Mouse (Mus musculus) MEL (cell line): ENCODE results near the gene Grip1. TPM values are rescaled to one million over a fixed set of nuclear protein-coding genes. Genes with fewer than 3 reads are reported as not detected.

Source experiments
- DNase-seq: peaks from one replicate; pipeline ENCODE4 v3.0.0; 2011; ENCODE audit warnings: low read depth, low spot score
- H3K27ac ChIP-seq: 2 replicates; pipeline ENCODE4 v1.5.1; 2012; ENCODE audit warnings: low read depth, mild to moderate bottlenecking, control low read depth, low read length, moderate library complexity; ENCODE audit not compliant: control insufficient read depth
- H3K27me3 ChIP-seq, 2 experiments: fragments of 150-350 bp in 1 of 2; sonication (generic) in 1 of 2; 2 replicates each; pipeline ENCODE4 v1.6.1; 2012; ENCODE audit warnings: low read length in 2 of 2, mild to moderate bottlenecking in 2 of 2, improper control_type of control experiment in 1 of 2, moderate library complexity in 1 of 2; ENCODE audit not compliant: insufficient read depth in 2 of 2, control insufficient read depth in 1 of 2
- H3K36me3 ChIP-seq, 2 experiments: 2 replicates each; pipeline ENCODE4 v1.6.1; 2012 to 2014; ENCODE audit warnings: low read length in 2 of 2, improper control_type of control experiment in 1 of 2, inconsistent platforms in 1 of 2, mild to moderate bottlenecking in 1 of 2; ENCODE audit not compliant: insufficient read depth in 2 of 2, control insufficient read depth in 1 of 2
- H3K4me1 ChIP-seq, 2 experiments: fragments of 150-350 bp in 1 of 2; sonication (generic) in 1 of 2; 2 replicates each; pipeline ENCODE4 v1.6.1; 2012; ENCODE audit warnings: low read length in 2 of 2, improper control_type of control experiment in 1 of 2, mild to moderate bottlenecking in 1 of 2; ENCODE audit not compliant: insufficient read depth in 2 of 2, control insufficient read depth in 1 of 2
- H3K4me3 ChIP-seq, 2 experiments: fragments of 150-350 bp in 1 of 2; sonication (generic) in 1 of 2; 2 replicates each; pipeline ENCODE4 v1.5.1; 2012; ENCODE audit warnings: low read depth in 2 of 2, low read length in 2 of 2, mild to moderate bottlenecking in 2 of 2, moderate library complexity in 2 of 2, control low read depth in 1 of 2, improper control_type of control experiment in 1 of 2; ENCODE audit not compliant: control insufficient read depth in 1 of 2, insufficient read depth in 1 of 2
- H3K79me2 ChIP-seq: 2 replicates; pipeline ENCODE4 v1.6.1; 2012; ENCODE audit warnings: mild to moderate bottlenecking, low read length, moderate library complexity; ENCODE audit not compliant: control insufficient read depth, poor library complexity, insufficient read depth
- H3K9ac ChIP-seq: 2 replicates; pipeline ENCODE4 v1.6.1; 2012; ENCODE audit warnings: low read depth, mild to moderate bottlenecking, control low read depth, low read length, moderate library complexity; ENCODE audit not compliant: control insufficient read depth, poor library complexity, severe bottlenecking
- H3K9me3 ChIP-seq: fragments of 150-350 bp; sonication (generic); replicated peaks from 2 replicates; pipeline ENCODE4 v1.6.1; 2012; ENCODE audit warnings: mild to moderate bottlenecking, low read length, improper control_type of control experiment, moderate library complexity; ENCODE audit not compliant: insufficient read depth
- CHD2 ChIP-seq: IDR thresholded peaks from 2 replicates; pipeline ENCODE4 v1.6.1; 2011; ENCODE audit warnings: low read length, improper control_type of control experiment
- CTCF ChIP-seq, 3 experiments: IDR thresholded peaks in 2 of 3; conservative IDR thresholded peaks in 1 of 3; 2 replicates each; pipeline ENCODE4 v1.5.1; 2011 to 2012; ENCODE audit warnings: low read length in 3 of 3, low read depth in 2 of 3, mild to moderate bottlenecking in 2 of 3, improper control_type of control experiment in 1 of 3, inconsistent platforms in 1 of 3, mixed read lengths in 1 of 3, moderate library complexity in 1 of 3; ENCODE audit not compliant: control insufficient read depth in 1 of 3, insufficient read depth in 1 of 3, poor library complexity in 1 of 3, severe bottlenecking in 1 of 3
- ETS1 ChIP-seq: IDR thresholded peaks from 2 replicates; pipeline ENCODE4 v1.6.1; 2012; ENCODE audit warnings: low read depth, mild to moderate bottlenecking, inconsistent platforms, low read length, improper control_type of control experiment, moderate library complexity
- GABPA ChIP-seq: IDR thresholded peaks from 2 replicates; pipeline ENCODE4 v1.6.1; 2012; ENCODE audit warnings: low read depth, mild to moderate bottlenecking, inconsistent platforms, low read length, improper control_type of control experiment, moderate library complexity
- HCFC1 ChIP-seq: IDR thresholded peaks from 2 replicates; pipeline ENCODE4 v1.6.1; 2012; ENCODE audit warnings: low read depth, mild to moderate bottlenecking, inconsistent platforms, low read length, improper control_type of control experiment, moderate library complexity
- JUND ChIP-seq: IDR thresholded peaks from 2 replicates; pipeline ENCODE4 v1.6.1; 2011; ENCODE audit warnings: low read depth, mild to moderate bottlenecking, improper control_type of control experiment, low read length
- KAT2A ChIP-seq: conservative IDR thresholded peaks from 2 replicates; pipeline ENCODE4 v1.6.1; 2012; ENCODE audit warnings: low read depth, low read length, improper control_type of control experiment, inconsistent platforms
- MEF2A ChIP-seq: IDR thresholded peaks from 2 replicates; pipeline ENCODE4 v1.6.1; 2014; ENCODE audit warnings: low read depth, mild to moderate bottlenecking, inconsistent platforms, low read length, improper control_type of control experiment; ENCODE audit not compliant: poor library complexity, insufficient replicate concordance, severe bottlenecking; ENCODE audit errors: extremely low read depth
- MYC ChIP-seq: IDR thresholded peaks from 2 replicates; pipeline ENCODE4 v1.6.1; 2011; ENCODE audit warnings: low read depth, mild to moderate bottlenecking, low read length, improper control_type of control experiment, moderate library complexity
- NELFE ChIP-seq: IDR thresholded peaks from 2 replicates; pipeline ENCODE4 v1.6.1; 2011; ENCODE audit warnings: low read depth, low read length, improper control_type of control experiment
- NRF1 ChIP-seq: IDR thresholded peaks from 2 replicates; pipeline ENCODE4 v1.6.1; 2014; ENCODE audit warnings: low read depth, mild to moderate bottlenecking, inconsistent platforms, low read length, improper control_type of control experiment, moderate library complexity; ENCODE audit not compliant: poor library complexity, insufficient read depth, severe bottlenecking
- POLR2AphosphoS2 ChIP-seq: IDR thresholded peaks from 2 replicates; pipeline ENCODE4 v1.6.1; 2011; ENCODE audit warnings: low read length, improper control_type of control experiment
- POLR2AphosphoS5 ChIP-seq: IDR thresholded peaks from 2 replicates; pipeline ENCODE4 v1.6.1; 2012; ENCODE audit warnings: low read depth, borderline replicate concordance, mild to moderate bottlenecking, inconsistent platforms, low read length, moderate library complexity, mixed read lengths
- RAD21 ChIP-seq: IDR thresholded peaks from 2 replicates; pipeline ENCODE4 v1.6.1; 2011; ENCODE audit warnings: mild to moderate bottlenecking, low read depth, low read length, improper control_type of control experiment
- RCOR1 ChIP-seq: IDR thresholded peaks from 2 replicates; pipeline ENCODE4 v1.6.1; 2012; ENCODE audit warnings: low read depth, mild to moderate bottlenecking, inconsistent platforms, low read length, improper control_type of control experiment
- SIN3A ChIP-seq: IDR thresholded peaks from 2 replicates; pipeline ENCODE4 v1.6.1; 2012; ENCODE audit warnings: low read length, improper control_type of control experiment, inconsistent platforms
- TAL1 ChIP-seq: IDR thresholded peaks from 2 replicates; pipeline ENCODE4 v1.6.1; 2012; ENCODE audit warnings: mild to moderate bottlenecking, inconsistent platforms, low read length, moderate library complexity, mixed read lengths
- TBP ChIP-seq: IDR thresholded peaks from 2 replicates; pipeline ENCODE4 v1.8.0; 2011; ENCODE audit warnings: low read depth, low read length, improper control_type of control experiment
- UBTF ChIP-seq: IDR thresholded peaks from 2 replicates; pipeline ENCODE4 v1.6.1; 2012; ENCODE audit warnings: low read depth, mild to moderate bottlenecking, inconsistent platforms, low read length, improper control_type of control experiment, moderate library complexity, borderline replicate concordance; ENCODE audit not compliant: insufficient read depth
- USF1 ChIP-seq: IDR thresholded peaks from 2 replicates; pipeline ENCODE4 v1.6.1; 2014; ENCODE audit warnings: low read depth, mild to moderate bottlenecking, inconsistent platforms, low read length, improper control_type of control experiment, moderate library complexity
- USF2 ChIP-seq, 2 experiments: IDR thresholded peaks; 2 replicates each; pipeline ENCODE4 v1.6.1; 2011 to 2012; ENCODE audit warnings: improper control_type of control experiment in 2 of 2, low read length in 2 of 2, borderline replicate concordance in 1 of 2, inconsistent platforms in 1 of 2, low read depth in 1 of 2, mild to moderate bottlenecking in 1 of 2; ENCODE audit not compliant: insufficient read depth in 1 of 2
- ZC3H11A ChIP-seq: IDR thresholded peaks from 2 replicates; pipeline ENCODE4 v1.6.1; 2012; ENCODE audit warnings: low read depth, mild to moderate bottlenecking, inconsistent platforms, low read length, improper control_type of control experiment
- ZNF384 ChIP-seq: IDR thresholded peaks from 2 replicates; pipeline ENCODE4 v1.6.1; 2012; ENCODE audit warnings: low read depth, mild to moderate bottlenecking, inconsistent platforms, low read length, improper control_type of control experiment
- polyA plus RNA-seq, 2 experiments: library from polyadenylated mRNA; stranded (reverse) in 1 of 2; unstranded in 1 of 2; fragments of >175 nt in 1 of 2; fragments of >200 nt in 1 of 2; gene quantifications; 2 replicates each; pipeline versions ENCODE4 v1.2.1 to v1.2.4; 2012; ENCODE audit warnings: low replicate concordance in 2 of 2, low read depth in 1 of 2; ENCODE audit not compliant: insufficient read length in 2 of 2, insufficient read depth in 1 of 2, missing spikeins in 1 of 2
- total RNA-seq: library from RNA; depleted of rRNA; stranded (reverse); fragments of 300-350 nt; gene quantifications from 2 replicates; pipeline ENCODE4 v1.2.3, GENCODE M21; 2012

Gene Grip1
- total and polyA plus RNA-seq, 3 experiments = 0.04 TPM; not detected in 2

- H3K36me3 ChIP-seq = no peaks in the 10 kb centered on the region
- no peaks in the 10 kb centered on the region for H3K9me3 ChIP-seq
- no peaks in the 10 kb centered on the region for H3K79me2 ChIP-seq
- TF ChIP-seq CTCF (IDR thresholded peaks at IDR 0.05 in 2 of 3, conservative IDR thresholded peaks at IDR 0.05 in 1 of 3; ENCODE audit: control insufficient read depth in 1 of 3, insufficient read depth in 1 of 3, low read depth in 2 of 3, low read length in 3 of 3, poor library complexity in 1 of 3, severe bottlenecking in 1 of 3) (peak in 1 of 3 experiments; percentile 28; a peak in 2 of 6 replicates), JUND (no peak), MYC (no peak)
- H3K9ac ChIP-seq = no peak overlapping the region
- no peak overlapping the region for H3K4me3 ChIP-seq
- DNase-seq = peak; percentile 3
- H3K27me3 ChIP-seq = no peaks in the 10 kb centered on the region
- no peak overlapping the region for H3K27ac ChIP-seq
- H3K4me1 ChIP-seq = no peaks in the 10 kb centered on the region
Measured at GRCm38 (mm10) chr10:119885563-119885962, 431.9 kb downstream of the Grip1 start.

- H3K9me3 ChIP-seq = no peaks in the 10 kb centered on the region
- no peaks in the 10 kb centered on the region for H3K36me3 ChIP-seq
- no peak overlapping the region for H3K9ac ChIP-seq
- H3K4me1 ChIP-seq = no peaks in the 10 kb centered on the region
- H3K4me3 ChIP-seq = no peak overlapping the region
- no peaks in the 10 kb centered on the region for H3K27me3 ChIP-seq
- H3K79me2 ChIP-seq = no peaks in the 10 kb centered on the region
- TF ChIP-seq ZC3H11A (no peak), RCOR1 (no peak)
- DNase-seq = no peak
- H3K27ac ChIP-seq = no peak overlapping the region
Measured at GRCm38 (mm10) chr10:119886681-119887080, 433.1 kb downstream of the Grip1 start.

DNA sequence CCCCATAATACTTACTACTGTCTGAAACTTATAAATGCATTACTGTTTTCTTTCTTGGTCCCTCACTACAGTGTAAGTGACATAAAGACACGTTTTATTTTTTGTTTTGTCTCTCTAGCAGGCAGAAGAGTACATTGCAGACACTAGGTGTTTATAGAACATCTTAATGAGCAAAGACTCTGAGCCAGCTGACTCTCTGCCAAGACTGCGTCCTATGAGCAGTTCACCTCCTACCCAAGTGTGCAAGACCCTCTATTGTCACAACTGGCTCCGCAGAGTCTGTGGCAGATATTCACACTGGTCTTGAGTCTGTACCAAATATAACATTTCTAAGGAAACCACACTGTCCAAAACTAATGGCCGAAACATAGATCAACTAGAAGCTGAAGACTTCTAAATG lies 449.1 kb downstream of the Grip1 start:
- H3K4me1 ChIP-seq = no peaks in the 10 kb centered on the region
- H3K27me3 ChIP-seq = no peaks in the 10 kb centered on the region
- no peak for TF ChIP-seq TAL1
- TF ChIP-seq GABPA = no peak
- no peak for TF ChIP-seq MEF2A
- TF ChIP-seq CHD2 = no peak
- no peak for TF ChIP-seq KAT2A
- no peak for TF ChIP-seq SIN3A
- TF ChIP-seq ETS1 = no peak
- TF ChIP-seq POLR2AphosphoS5 = no peak
- TF ChIP-seq NELFE = no peak
- no peak for TF ChIP-seq POLR2AphosphoS2
- TF ChIP-seq CTCF (IDR thresholded peaks at IDR 0.05 in 2 of 3, conservative IDR thresholded peaks at IDR 0.05 in 1 of 3; ENCODE audit: control insufficient read depth in 1 of 3, insufficient read depth in 1 of 3, low read depth in 2 of 3, low read length in 3 of 3, poor library complexity in 1 of 3, severe bottlenecking in 1 of 3) = no peak
- TF ChIP-seq USF1 = no peak
- no peak for TF ChIP-seq UBTF
- TF ChIP-seq ZNF384 = no peak
- no peak for TF ChIP-seq HCFC1
- TF ChIP-seq USF2 (IDR thresholded peaks at IDR 0.05; ENCODE audit: borderline replicate concordance in 1 of 2, insufficient read depth in 1 of 2, low read depth in 1 of 2, low read length in 2 of 2) = no peak
- no peak for TF ChIP-seq JUND
- TF ChIP-seq RAD21 = no peak
- TF ChIP-seq TBP = no peak
- no peak for TF ChIP-seq NRF1
- H3K9ac ChIP-seq = no peak overlapping the region
- no peak for DNase-seq
- no peak overlapping the region for H3K27ac ChIP-seq
- no peaks in the 10 kb centered on the region for H3K79me2 ChIP-seq
- no peaks in the 10 kb centered on the region for H3K9me3 ChIP-seq
- H3K36me3 ChIP-seq = no peaks in the 10 kb centered on the region
- H3K4me3 ChIP-seq = no peak overlapping the region
